Mouse (Mus musculus) embryonic facial prominence, embryonic 14.5 days (tissue): ENCODE measurements around the gene Pomc. TPM values are rescaled to one million over a fixed set of nuclear protein-coding genes. Genes with fewer than 3 reads are reported as not detected.
"Not testable (repeated sequence)": the region's sequence is repeated elsewhere in the genome, so short reads cannot be mapped to it uniquely, and the experiment has no call there.

Experiments
- ATAC-seq: fragments of 200-750 bp; cut with Nextera tagmentation; 2 replicates; pipeline ENCODE4 v1.8.0; 2017; ENCODE audit warnings: low read depth, moderate number of reproducible peaks, moderate TSS enrichment
- DNase-seq: peaks from one replicate; pipeline ENCODE4 v3.0.0-alpha.2; 2015; ENCODE audit warnings: low spot score
- H3K27ac ChIP-seq: fragments of 300-500 bp; sonication (generic); replicated peaks from 2 replicates; pipeline ENCODE4 v1.5.1; 2014; ENCODE audit warnings: low read depth, mild to moderate bottlenecking, low read length, moderate library complexity
- H3K27me3 ChIP-seq: fragments of 300-500 bp; sonication (generic); replicated peaks from 2 replicates; pipeline ENCODE4 v1.6.1; 2014; ENCODE audit warnings: low read length; ENCODE audit not compliant: control insufficient read depth, insufficient read depth
- H3K36me3 ChIP-seq: fragments of 300-500 bp; sonication (generic); 2 replicates; pipeline ENCODE4 v1.6.1; 2014; ENCODE audit warnings: low read length, mixed read lengths; ENCODE audit not compliant: control insufficient read depth, insufficient read depth
- H3K4me1 ChIP-seq: fragments of 300-500 bp; sonication (generic); 2 replicates; pipeline ENCODE4 v1.6.1; 2014; ENCODE audit warnings: antibody characterized with exemption, low read length; ENCODE audit not compliant: control insufficient read depth, insufficient read depth
- H3K4me2 ChIP-seq: fragments of 300-500 bp; sonication (generic); 2 replicates; pipeline ENCODE4 v1.6.1; 2014; ENCODE audit warnings: low read depth, mild to moderate bottlenecking, low read length, moderate library complexity, mixed read lengths
- H3K4me3 ChIP-seq: fragments of 300-500 bp; sonication (generic); 2 replicates; pipeline ENCODE4 v1.5.1; 2014; ENCODE audit warnings: low read depth, mild to moderate bottlenecking, low read length
- H3K9ac ChIP-seq: fragments of 300-500 bp; sonication (generic); 2 replicates; pipeline ENCODE4 v1.6.1; 2014; ENCODE audit warnings: low read depth, mild to moderate bottlenecking, low read length, moderate library complexity, mixed read lengths
- H3K9me3 ChIP-seq: fragments of 300-500 bp; sonication (generic); 2 replicates; pipeline ENCODE4 v1.6.1; 2016; ENCODE audit warnings: low read length; ENCODE audit not compliant: control insufficient read depth
- WGBS: fragments of 180-500 bp; shearing (Covaris S2); extraction: QIAGEN DNeasy Blood & Tissue Kit; methylation state at CpG from one replicate; pipeline ENCODE4 v1.1.7; 2014; 5-methylcytosine and 5-hydroxymethylcytosine counted together
- polyA plus RNA-seq: library from polyadenylated mRNA; unstranded; fragments of >200 nt; fragmentation: Nextera tagmentation; extraction: Ambion mirVana; gene quantifications from 2 replicates; pipeline ENCODE4 v1.2.1, GENCODE M21; 2014

Gene Pomc
- polyA plus RNA-seq, 1 experiment from 2014 or later: 23.1 TPM

DNA sequence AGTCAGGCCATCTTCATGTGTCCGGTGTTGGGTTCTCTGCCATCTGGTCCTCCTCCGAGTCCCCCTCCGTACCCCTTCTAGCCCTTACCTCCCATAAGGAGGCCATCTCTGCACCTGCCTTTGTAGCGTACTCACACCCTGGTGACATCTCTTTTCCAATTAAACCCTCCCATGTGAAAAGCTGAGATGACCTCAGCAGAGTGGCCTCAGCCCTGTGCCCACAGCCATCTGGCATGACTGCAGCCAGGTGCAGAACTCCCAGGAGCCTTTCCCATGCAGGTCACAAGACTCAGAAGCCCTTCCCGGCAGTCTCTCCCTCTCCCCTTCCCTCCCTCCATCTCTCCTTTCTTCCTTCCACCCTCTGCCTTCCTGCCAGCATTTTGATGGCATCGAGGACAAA lies 7.2 kb upstream of the Pomc start:
- Histone ChIP-seq H3K4me2 (no peak overlapping the region), H3K4me1 (no peaks in the 10 kb centered on the region), H3K27me3 (no peaks in the 10 kb centered on the region), H3K9me3 (no peaks in the 10 kb centered on the region), H3K36me3 (no peaks in the 10 kb centered on the region), H3K4me3 (no peak overlapping the region), H3K9ac (no peak overlapping the region), H3K27ac (no peak overlapping the region)
- no peak for DNase-seq
- no peak for ATAC-seq
- 78% methylated on average over 6 of the region's 6 CpGs for WGBS

DNA sequence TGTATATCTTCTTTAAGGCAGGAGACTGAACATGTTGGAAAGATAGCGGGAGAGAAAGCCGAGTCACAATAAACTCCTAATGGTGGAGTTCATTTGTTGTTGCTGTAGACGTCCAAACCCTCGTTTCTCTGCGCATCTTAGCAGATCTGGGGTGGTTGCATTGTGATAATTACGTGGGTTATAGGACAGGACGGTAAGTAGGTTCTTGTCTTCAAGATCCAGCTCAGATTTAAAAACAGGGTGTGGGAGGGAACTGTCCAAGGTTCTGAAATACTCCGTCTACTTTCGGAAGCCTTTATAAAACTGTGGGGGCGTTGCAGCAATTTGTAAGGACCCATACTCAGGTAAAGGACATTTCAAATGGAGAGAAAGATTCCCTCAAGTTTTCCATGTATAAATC lies 620 bp downstream of the Pomc start:
- no peak for ATAC-seq
- peak; percentile 63 for DNase-seq

DNA sequence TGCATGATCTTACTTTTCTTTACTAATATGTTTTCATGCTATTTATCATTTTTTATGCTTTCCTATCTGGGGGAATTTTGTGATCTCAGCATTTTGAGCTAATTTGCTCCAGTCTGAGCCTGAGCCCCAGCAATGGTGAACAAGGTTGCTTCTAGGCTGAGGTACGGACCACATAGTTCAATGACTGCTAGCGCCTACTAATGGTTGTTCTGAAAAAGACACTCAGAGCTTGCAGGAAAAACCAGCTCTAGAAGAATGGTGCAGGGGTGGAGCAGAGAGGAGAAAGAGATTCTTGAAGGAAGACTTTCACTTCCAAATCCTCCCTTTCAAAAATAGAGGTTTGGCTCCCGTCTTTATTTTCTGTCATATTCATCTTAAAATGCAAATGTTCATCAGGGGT lies 1.6 kb downstream of the Pomc start:
- 16% methylated on average over 3 of the region's 3 CpGs for WGBS
- ATAC-seq (no peak), DNase-seq (no peak)

More for the DNA sequence above, 620 bp downstream of the Pomc start:
- Histone ChIP-seq H3K27me3 (peaks cover 16% of the 10 kb centered on the region), H3K27ac (no peak overlapping the region), H3K4me2 (no peak overlapping the region), H3K4me1 (peaks cover 5% of the 10 kb centered on the region; the same call in 1 of the 2 replicates), H3K36me3 (no peaks in the 10 kb centered on the region), H3K4me3 (no peak overlapping the region), H3K9ac (no peak overlapping the region), H3K9me3 (no peaks in the 10 kb centered on the region)
- 30% methylated on average over 10 of the region's 10 CpGs for WGBS

DNA sequence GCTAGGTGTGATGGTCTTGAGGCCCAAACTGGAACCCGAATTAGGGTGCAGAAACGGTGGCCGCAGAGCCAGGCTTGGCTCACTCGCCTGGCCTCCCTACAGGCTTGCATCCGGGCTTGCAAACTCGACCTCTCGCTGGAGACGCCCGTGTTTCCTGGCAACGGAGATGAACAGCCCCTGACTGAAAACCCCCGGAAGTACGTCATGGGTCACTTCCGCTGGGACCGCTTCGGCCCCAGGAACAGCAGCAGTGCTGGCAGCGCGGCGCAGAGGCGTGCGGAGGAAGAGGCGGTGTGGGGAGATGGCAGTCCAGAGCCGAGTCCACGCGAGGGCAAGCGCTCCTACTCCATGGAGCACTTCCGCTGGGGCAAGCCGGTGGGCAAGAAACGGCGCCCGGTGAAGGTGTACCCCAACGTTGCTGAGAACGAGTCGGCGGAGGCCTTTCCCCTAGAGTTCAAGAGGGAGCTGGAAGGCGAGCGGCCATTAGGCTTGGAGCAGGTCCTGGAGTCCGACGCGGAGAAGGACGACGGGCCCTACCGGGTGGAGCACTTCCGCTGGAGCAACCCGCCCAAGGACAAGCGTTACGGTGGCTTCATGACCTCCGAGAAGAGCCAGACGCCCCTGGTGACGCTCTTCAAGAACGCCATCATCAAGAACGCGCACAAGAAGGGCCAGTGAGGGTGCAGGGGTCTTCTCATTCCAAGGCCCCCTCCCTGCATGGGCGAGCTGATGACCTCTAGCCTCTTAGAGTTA lies 5.2 kb downstream of the Pomc start:
- peaks cover 10% of the 10 kb centered on the region; the same call in 1 of the 2 replicates for H3K4me1 ChIP-seq
- WGBS: 3% methylated on average over 50 of the region's 53 CpGs
- no peaks in the 10 kb centered on the region for H3K9me3 ChIP-seq
- H3K36me3 ChIP-seq: no peaks in the 10 kb centered on the region
- H3K27ac ChIP-seq: peak overlapping the region; percentile 87
- H3K27me3 ChIP-seq: peaks cover 4% of the 10 kb centered on the region
- DNase-seq (peak; percentile 96), ATAC-seq (peak; percentile 98)
- peak overlapping the region; percentile 82 for H3K9ac ChIP-seq
- peak overlapping the region; percentile 91 for H3K4me2 ChIP-seq
- peak overlapping the region; percentile 63 for H3K4me3 ChIP-seq

More for the DNA sequence above, 1.6 kb downstream of the Pomc start:
- no peaks in the 10 kb centered on the region for H3K36me3 ChIP-seq
- H3K9me3 ChIP-seq: no peaks in the 10 kb centered on the region
- H3K4me1 ChIP-seq: peaks cover 10% of the 10 kb centered on the region; the same call in 1 of the 2 replicates
- H3K4me3 ChIP-seq: no peak overlapping the region
- H3K27me3 ChIP-seq: peaks cover 16% of the 10 kb centered on the region
- H3K9ac ChIP-seq: no peak overlapping the region
- no peak overlapping the region for H3K27ac ChIP-seq
- H3K4me2 ChIP-seq: no peak overlapping the region

DNA sequence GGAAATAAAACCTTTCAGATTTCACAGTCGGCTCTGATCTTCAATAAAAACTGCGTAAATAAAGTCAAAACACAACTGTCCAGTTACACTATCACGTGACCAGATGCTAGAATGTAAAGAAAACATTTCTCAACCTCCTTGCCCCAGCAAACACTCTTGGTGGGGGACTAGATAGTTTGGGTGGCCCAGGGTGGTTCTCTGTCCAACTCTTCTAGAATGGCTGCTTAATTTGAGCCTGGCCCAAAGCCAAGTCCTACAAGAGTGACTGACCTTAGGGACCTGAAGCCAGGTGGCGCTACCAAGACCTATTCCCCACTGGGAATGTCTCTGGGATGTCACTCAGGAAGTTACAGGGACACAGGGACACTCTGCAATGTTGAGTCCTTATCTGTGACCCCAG lies 5.8 kb downstream of the Pomc start:
- ATAC-seq (no peak), DNase-seq (peak; percentile 16)
- Histone ChIP-seq H3K9ac (peak overlapping the region; percentile 82), H3K4me2 (peak overlapping the region; percentile 91), H3K27me3 (no peaks in the 10 kb centered on the region), H3K9me3 (no peaks in the 10 kb centered on the region), H3K4me1 (peaks cover 10% of the 10 kb centered on the region; the same call in 1 of the 2 replicates), H3K4me3 (peak overlapping the region; percentile 63), H3K27ac (peak overlapping the region; percentile 87), H3K36me3 (no peaks in the 10 kb centered on the region)
- 51% methylated on average over 4 of the region's 4 CpGs for WGBS

DNA sequence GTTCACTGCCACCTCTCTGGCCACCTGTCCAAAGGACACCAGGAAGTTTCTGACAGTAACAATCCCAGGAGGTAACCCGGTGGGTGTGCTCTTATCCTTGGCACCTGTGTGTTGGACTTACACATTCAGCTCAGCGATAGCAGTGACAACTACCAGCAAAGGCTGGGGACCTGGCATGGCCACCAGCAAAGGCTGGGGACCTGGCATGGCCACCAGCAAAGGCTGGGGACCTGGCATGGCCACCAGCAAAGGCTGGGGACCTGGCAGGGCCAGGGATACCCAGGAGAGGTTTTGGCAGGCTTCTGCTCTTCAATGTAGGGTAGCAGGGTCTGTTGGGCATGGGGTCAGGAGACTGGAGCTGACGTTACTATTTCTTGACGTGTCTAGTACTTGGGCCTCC lies 12.4 kb downstream of the Pomc start:
- DNase-seq: no peak
- 94% methylated on average over 4 of the region's 4 CpGs for WGBS
- Histone ChIP-seq H3K4me3 (no peak overlapping the region), H3K4me2 (no peak overlapping the region), H3K4me1 (no peaks in the 10 kb centered on the region), H3K9ac (no peak overlapping the region), H3K36me3 (peaks cover 25% of the 10 kb centered on the region; the same call in 1 of the 2 replicates), H3K9me3 (no peaks in the 10 kb centered on the region), H3K27me3 (no peaks in the 10 kb centered on the region), H3K27ac (no peak overlapping the region)
- no peak for ATAC-seq

DNA sequence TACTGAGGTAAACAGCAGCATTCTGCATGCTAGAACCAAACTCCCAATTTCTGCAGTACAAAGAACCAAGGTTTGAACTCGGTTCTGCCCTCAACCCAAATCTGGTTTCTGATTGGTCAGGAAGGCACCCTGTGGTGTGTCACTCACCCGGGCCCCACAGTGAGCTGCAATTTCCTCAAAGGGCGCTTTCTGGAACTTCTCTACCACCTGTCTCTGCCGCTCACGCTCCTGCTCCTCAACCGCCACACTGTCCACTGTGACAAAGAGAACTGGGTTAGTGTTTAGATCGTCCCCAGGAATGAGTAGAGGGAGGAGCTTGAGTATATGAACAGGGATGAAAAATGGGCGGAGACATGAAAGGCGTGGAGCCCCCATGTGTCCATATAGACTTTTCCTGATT lies 13.6 kb downstream of the Pomc start:
- Histone ChIP-seq H3K9ac (no peak overlapping the region), H3K4me2 (no peak overlapping the region), H3K36me3 (peaks cover 25% of the 10 kb centered on the region; the same call in 1 of the 2 replicates), H3K9me3 (no peaks in the 10 kb centered on the region), H3K4me1 (no peaks in the 10 kb centered on the region), H3K4me3 (no peak overlapping the region), H3K27ac (no peak overlapping the region), H3K27me3 (no peaks in the 10 kb centered on the region)
- ATAC-seq (peak; percentile 33; the same call in 1 of the 2 replicates), DNase-seq (peak; percentile 35)
- WGBS: 62% methylated on average over 9 of the region's 9 CpGs

DNA sequence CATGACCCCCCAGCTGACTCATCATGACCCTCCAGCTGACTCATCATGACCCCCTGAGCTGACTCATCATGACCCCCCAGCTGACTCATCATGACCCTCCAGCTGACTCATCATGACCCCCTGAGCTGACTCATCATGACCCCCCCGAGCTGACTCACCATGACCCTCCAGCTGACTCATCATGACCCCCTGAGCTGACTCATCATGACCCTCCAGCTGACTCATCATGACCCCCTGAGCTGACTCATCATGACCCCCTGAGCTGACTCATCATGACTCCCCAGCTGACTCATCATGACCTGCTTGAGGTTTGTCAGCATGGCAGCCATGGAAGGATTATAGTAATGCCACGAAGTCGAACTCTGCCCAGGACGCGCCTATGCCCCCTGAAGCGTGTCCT lies 18.4 kb downstream of the Pomc start:
- ATAC-seq, H3K27me3 ChIP-seq, H3K9ac ChIP-seq, DNase-seq, H3K4me3 ChIP-seq, H3K4me1 ChIP-seq, H3K9me3 ChIP-seq, H3K27ac ChIP-seq, H3K4me2 ChIP-seq: not testable (repeated sequence)
- peaks cover 41% of the 10 kb centered on the region for H3K36me3 ChIP-seq
- WGBS: 94% methylated on average over 6 of the region's 6 CpGs

DNA sequence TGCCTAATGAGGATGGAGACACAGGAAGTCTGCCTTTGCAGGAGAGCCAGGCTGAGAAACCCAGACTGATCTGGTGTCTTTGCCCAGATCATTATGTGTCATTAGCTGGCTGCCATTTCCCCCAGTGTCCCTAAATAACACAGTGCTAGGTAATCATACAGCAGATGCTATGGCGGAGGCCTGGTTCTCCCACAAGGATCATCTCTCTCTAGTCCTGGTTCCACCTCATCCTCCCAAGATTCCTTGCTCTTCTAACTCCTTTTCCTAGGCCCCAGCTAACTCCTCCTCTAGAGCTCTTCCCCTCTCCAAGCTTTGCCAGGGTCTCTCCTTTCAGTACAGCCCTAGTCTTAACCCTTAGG lies 26.2 kb downstream of the Pomc start:
- H3K27ac ChIP-seq: peak overlapping the region; percentile 73
- H3K4me3 ChIP-seq: peak overlapping the region; percentile 44
- peak overlapping the region; percentile 75 for H3K4me2 ChIP-seq
- H3K4me1 ChIP-seq: peaks cover 4% of the 10 kb centered on the region
- no peak; the same call in 1 of the 2 replicates for ATAC-seq
- no peaks in the 10 kb centered on the region for H3K27me3 ChIP-seq
- H3K9me3 ChIP-seq: no peaks in the 10 kb centered on the region
- peaks cover 8% of the 10 kb centered on the region; the same call in 1 of the 2 replicates for H3K36me3 ChIP-seq
- peak overlapping the region; percentile 56 for H3K9ac ChIP-seq
- 59% methylated on average over 1 of the region's 1 CpGs for WGBS
- no peak for DNase-seq
